ENCODE assay signal across 25 mouse cellular contexts in the genomic region with DNA sequence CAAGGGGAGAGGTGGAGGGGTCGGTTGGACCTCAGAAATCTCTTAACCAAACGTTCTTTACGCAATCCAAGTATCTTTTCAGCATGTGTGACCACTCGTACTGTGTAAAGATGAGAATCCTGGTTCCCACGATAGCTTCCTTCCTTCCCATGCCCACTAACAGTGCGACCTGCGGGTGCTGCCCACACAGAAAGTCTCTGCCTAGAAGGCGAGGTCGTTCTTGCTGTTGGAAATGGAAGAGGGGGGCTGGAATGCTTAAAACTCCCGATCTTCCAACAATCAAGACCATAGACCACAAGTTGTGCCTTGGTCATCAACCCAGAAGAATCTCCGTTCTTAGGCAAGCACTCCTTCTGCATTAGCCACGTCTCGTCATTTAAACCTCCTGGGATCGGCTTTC. TPM values are rescaled to one million over a fixed set of nuclear protein-coding genes. Genes with fewer than 3 reads are reported as not detected.
DNase-seq lines count a peak whose midpoint lies in the region; ATAC-seq and TF ChIP-seq lines count a peak whose summit lies in the region.
"Had no signal": no experiment of that assay in that cellular context is flagged by ENCODE, and none has a peak within 500 bp of the region (broad histone marks: within the 10 kb centered on the region; RNA-seq: fewer than 3 reads in every experiment).

No protein-coding gene starts in this region.

- TF ChIP-seq EP300 in ES-Bruce4 (IDR thresholded peaks at IDR 0.05; ENCODE audit: insufficient read depth, low read depth, low read length), result no peak

- DNase-seq in hindbrain, embryonic 11.5 days (ENCODE audit: low spot score), result peak; percentile 27
- DNase-seq in midbrain, embryonic 10.5 days (ENCODE audit: low spot score), result no peak
- no peak for DNase-seq in right cerebral cortex, adult 2 months (ENCODE audit: low spot score in 2 of 2)
- DNase-seq: adrenal gland, adult 2 months; adrenal gland, postnatal 10 days; adrenal gland, postnatal 25 days; cerebellum, adult 11 months; cerebellum, adult 18-20 months; cerebellum, adult 8-10 months; cerebellum, adult 9-11 months; cerebellum, postnatal 14 days; cerebellum, postnatal 36 days; embryo, embryonic 11 days had no signal

- no peak overlapping the region for H3K4me3 ChIP-seq in hindbrain, embryonic 11.5 days (ENCODE audit: low read depth, low read length)
- no peak overlapping the region for H3K4me3 ChIP-seq in hindbrain, embryonic 12.5 days
- no peak overlapping the region for H3K4me3 ChIP-seq in midbrain, embryonic 16.5 days (ENCODE audit: low read depth, low read length)
- no peak overlapping the region for H3K4me3 ChIP-seq in midbrain, embryonic 10.5 days
- H3K4me3 ChIP-seq in E14TG2a.4 (replicated peaks; ENCODE audit: low read length), result peak overlapping the region; percentile 55; the same call in 1 of the 2 replicates
- no peak overlapping the region for H3K4me3 ChIP-seq in ES-Bruce4 (ENCODE audit: low read depth, low read length)
- H3K4me3 ChIP-seq: embryonic facial prominence, embryonic 15.5 days; erythroblast, embryonic 14.5 days had no signal

- H3K27ac ChIP-seq in hindbrain, embryonic 11.5 days (ENCODE audit: low read depth, low read length), result no peak overlapping the region
- no peak overlapping the region for H3K27ac ChIP-seq in hindbrain, embryonic 12.5 days
- no peak overlapping the region for H3K27ac ChIP-seq in midbrain, embryonic 16.5 days (ENCODE audit: low read length)
- H3K27ac ChIP-seq in midbrain, embryonic 10.5 days (replicated peaks), result no peak overlapping the region
- H3K27ac ChIP-seq in ES-Bruce4 (ENCODE audit: insufficient read depth, low read length), result no peak overlapping the region
- H3K27ac ChIP-seq: embryonic facial prominence, embryonic 13.5 days; embryonic facial prominence, embryonic 15.5 days; forebrain, embryonic 10.5 days; forebrain, embryonic 12.5 days had no signal

- H3K9ac ChIP-seq in hindbrain, embryonic 11.5 days (ENCODE audit: low read depth, low read length), result no peak overlapping the region
- no peak overlapping the region for H3K9ac ChIP-seq in hindbrain, embryonic 12.5 days
- H3K9ac ChIP-seq in midbrain, embryonic 16.5 days (ENCODE audit: low read depth, low read length), result no peak overlapping the region
- 0 out of 2 replicates have a peak overlapping the region, but pooled peaks have one; percentile 17 for H3K9ac ChIP-seq in ES-Bruce4 (ENCODE audit: low read depth, poor library complexity, severe bottlenecking)
- H3K9ac ChIP-seq: embryonic facial prominence, embryonic 13.5 days; embryonic facial prominence, embryonic 15.5 days had no signal

- peaks cover 89% of the 10 kb centered on the region for H3K27me3 ChIP-seq in hindbrain, embryonic 11.5 days (ENCODE audit: control insufficient read depth, insufficient read depth, low read length)
- H3K27me3 ChIP-seq in hindbrain, embryonic 12.5 days, result peaks cover 100% of the 10 kb centered on the region
- peaks cover 61% of the 10 kb centered on the region for H3K27me3 ChIP-seq in midbrain, embryonic 16.5 days (ENCODE audit: control insufficient read depth, insufficient read depth, low read depth, low read length)
- peaks cover 100% of the 10 kb centered on the region for H3K27me3 ChIP-seq in midbrain, embryonic 10.5 days (ENCODE audit: low read depth, poor library complexity, severe bottlenecking)
- peaks cover 95% of the 10 kb centered on the region for H3K27me3 ChIP-seq in E14TG2a.4 (ENCODE audit: insufficient read depth, low read length)
- no peaks in the 10 kb centered on the region for H3K27me3 ChIP-seq in ES-Bruce4 (ENCODE audit: control insufficient read depth, insufficient read depth, low read length, poor library complexity, severe bottlenecking)

- TF ChIP-seq CTCF in E14TG2a.4 (conservative IDR thresholded peaks at IDR 0.05; ENCODE audit: low read length), result no peak
- TF ChIP-seq CTCF in ES-Bruce4 (IDR thresholded peaks at IDR 0.05; ENCODE audit: low read depth, low read length), result no peak

- 11% methylated on average over 14 of the region's 14 CpGs for WGBS in hindbrain, embryonic 11.5 days
- 11% methylated on average over 14 of the region's 14 CpGs for WGBS in hindbrain, embryonic 12.5 days
- 13% methylated on average over 14 of the region's 14 CpGs for WGBS in midbrain, embryonic 16.5 days
- WGBS in midbrain, embryonic 10.5 days, result 14% methylated on average over 14 of the region's 14 CpGs

- no peaks in the 10 kb centered on the region for H3K36me3 ChIP-seq in hindbrain, embryonic 11.5 days (ENCODE audit: control insufficient read depth, insufficient read depth, low read length)
- no peaks in the 10 kb centered on the region for H3K36me3 ChIP-seq in hindbrain, embryonic 12.5 days
- H3K36me3 ChIP-seq in midbrain, embryonic 16.5 days (ENCODE audit: control insufficient read depth, insufficient read depth, low read length), result no peaks in the 10 kb centered on the region
- no peaks in the 10 kb centered on the region for H3K36me3 ChIP-seq in midbrain, embryonic 10.5 days
- no peaks in the 10 kb centered on the region for H3K36me3 ChIP-seq in E14TG2a.4 (ENCODE audit: insufficient read depth, low read length)
- no peaks in the 10 kb centered on the region for H3K36me3 ChIP-seq in ES-Bruce4 (ENCODE audit: control insufficient read depth, insufficient read depth, low read length, poor library complexity, severe bottlenecking)
- H3K36me3 ChIP-seq: embryonic facial prominence, embryonic 13.5 days; embryonic facial prominence, embryonic 15.5 days; forebrain, embryonic 10.5 days; forebrain, embryonic 12.5 days had no signal

- no peak overlapping the region for H3K4me2 ChIP-seq in hindbrain, embryonic 11.5 days (replicated peaks; ENCODE audit: low read depth, low read length)
- H3K4me2 ChIP-seq in hindbrain, embryonic 12.5 days (replicated peaks), result no peak overlapping the region
- H3K4me2 ChIP-seq in midbrain, embryonic 16.5 days (ENCODE audit: low read length), result 0 out of 2 replicates have a peak overlapping the region, but pooled peaks have one; percentile 40
- H3K4me2 ChIP-seq: embryonic facial prominence, embryonic 15.5 days had no signal

- no peaks in the 10 kb centered on the region for H3K9me3 ChIP-seq in hindbrain, embryonic 11.5 days (ENCODE audit: control insufficient read depth, low read length)
- no peaks in the 10 kb centered on the region for H3K9me3 ChIP-seq in hindbrain, embryonic 12.5 days (replicated peaks)
- H3K9me3 ChIP-seq in midbrain, embryonic 16.5 days (replicated peaks; ENCODE audit: control insufficient read depth, low read length, poor library complexity, severe bottlenecking), result no peaks in the 10 kb centered on the region; the same call in 1 of the 2 replicates
- peaks cover 8% of the 10 kb centered on the region for H3K9me3 ChIP-seq in midbrain, embryonic 10.5 days (replicated peaks)
- peaks cover 3% of the 10 kb centered on the region; the same call in 1 of the 2 replicates for H3K9me3 ChIP-seq in E14TG2a.4 (ENCODE audit: low read length)
- H3K9me3 ChIP-seq in ES-Bruce4 (replicated peaks; ENCODE audit: control insufficient read depth, insufficient read depth, low read length, poor library complexity, severe bottlenecking), result no peaks in the 10 kb centered on the region

- no peak for ATAC-seq in hindbrain, embryonic 11.5 days (ENCODE audit: low FRiP score)
- ATAC-seq in hindbrain, embryonic 12.5 days (ENCODE audit: low FRiP score), result no peak
- no peak for ATAC-seq in midbrain, embryonic 16.5 days
- ATAC-seq: forebrain, embryonic 14.5 days; forebrain, embryonic 16.5 days had no signal

- TF ChIP-seq POLR2A in ES-Bruce4 (IDR thresholded peaks at IDR 0.05; ENCODE audit: insufficient read depth, low read length), result no peak

- H3K4me1 ChIP-seq in hindbrain, embryonic 11.5 days (replicated peaks; ENCODE audit: control insufficient read depth, insufficient read depth, low read length), result peaks cover 5% of the 10 kb centered on the region; the same call in 1 of the 2 replicates
- H3K4me1 ChIP-seq in hindbrain, embryonic 12.5 days, result peaks cover 19% of the 10 kb centered on the region
- H3K4me1 ChIP-seq in midbrain, embryonic 16.5 days (ENCODE audit: control insufficient read depth, insufficient read depth, low read length), result peaks cover 14% of the 10 kb centered on the region
- peaks cover 42% of the 10 kb centered on the region for H3K4me1 ChIP-seq in midbrain, embryonic 10.5 days
- H3K4me1 ChIP-seq in E14TG2a.4 (replicated peaks; ENCODE audit: low read depth, low read length), result peaks cover 48% of the 10 kb centered on the region
- peaks cover 4% of the 10 kb centered on the region for H3K4me1 ChIP-seq in ES-Bruce4 (ENCODE audit: control insufficient read depth, insufficient read depth, low read length)

RNA-seq across cellular contexts. Expression of a gene that starts 6.0 kb away (rescaled TPM):
- 0.76 and 1.2 TPM in 2 replicates for polyA plus RNA-seq in hindbrain, embryonic 11.5 days (2014; fragmentation: Nextera tagmentation; extraction: Ambion mirVana)
- 2.8 and 3.4 TPM in 2 replicates for polyA plus RNA-seq in hindbrain, embryonic 12.5 days (2016; fragmentation: Nextera tagmentation; extraction: Ambion mirVana)
- 8.5 and 9.9 TPM in 2 replicates for polyA plus RNA-seq in midbrain, embryonic 16.5 days (2015; fragmentation: Nextera tagmentation; extraction: Ambion mirVana)
- 7.4 and 7.6 TPM in 2 replicates for polyA plus RNA-seq in midbrain, embryonic 10.5 days (2016; fragmentation: Nextera tagmentation; extraction: Ambion mirVana)
- 25.8 and 26.2 TPM in 2 replicates for polyA plus RNA-seq in ES-Bruce4 (2011; ENCODE audit: insufficient read depth, insufficient read length, low read depth, missing spikeins)
- polyA plus RNA-seq: adrenal gland, adult 2 months; C2C12; erythroblast, embryonic 14.5 days had no signal

RNA-seq across cellular contexts. Expression of a gene that starts 50.3 kb away (rescaled TPM):
- polyA plus RNA-seq in hindbrain, embryonic 11.5 days (2014; fragmentation: Nextera tagmentation; extraction: Ambion mirVana), result 0.40 and 0.84 TPM in 2 replicates
- 2.7 and 5.2 TPM in 2 replicates for polyA plus RNA-seq in hindbrain, embryonic 12.5 days (2016; fragmentation: Nextera tagmentation; extraction: Ambion mirVana)
- 94.2 and 131 TPM in 2 replicates for polyA plus RNA-seq in midbrain, embryonic 16.5 days (2015; fragmentation: Nextera tagmentation; extraction: Ambion mirVana)
- polyA plus RNA-seq in midbrain, embryonic 10.5 days (2016; fragmentation: Nextera tagmentation; extraction: Ambion mirVana), result 8.8 and 9.7 TPM in 2 replicates
- polyA plus RNA-seq in ES-Bruce4 (2011; ENCODE audit: insufficient read depth, insufficient read length, low read depth, missing spikeins), result 43.8 and 44.3 TPM in 2 replicates
- polyA plus RNA-seq: C2C12; erythroblast, embryonic 14.5 days had no signal
